Mouse (Mus musculus) C2C12 (cell line): ENCODE data around the gene Sgo1.
A peak's percentile ranks its signal among the peaks of the same experiment; 100 is the strongest.

ENCODE experiments used
- CTCF ChIP-seq: IDR thresholded peaks from one replicate; pipeline ENCODE4 v1.5.1; 2011; ENCODE audit not compliant: control insufficient read depth, insufficient read depth, insufficient read length
- MAX ChIP-seq: IDR thresholded peaks from one replicate; pipeline ENCODE4 v1.6.1; 2011; ENCODE audit warnings: mild to moderate bottlenecking, control low read depth

GRCm38 (mm10) chr17:53688877-53689802, at the start of gene Sgo1:
- peak; percentile 36 for TF ChIP-seq CTCF
- no peak for TF ChIP-seq MAX
